Mouse (Mus musculus) heart, embryonic 16.5 days (tissue): ENCODE results near the gene Zmynd8. TPM values are rescaled to one million over a fixed set of nuclear protein-coding genes. Genes with fewer than 3 reads are reported as not detected.

Experiments
- ATAC-seq: fragments of 200-750 bp; cut with Nextera tagmentation; replicated peaks from 2 replicates; pipeline ENCODE4 v1.8.0; 2017; ENCODE audit warnings: moderate number of reproducible peaks; ENCODE audit not compliant: insufficient read depth, low FRiP score; ENCODE audit errors: extremely low read depth
- H3K27ac ChIP-seq: fragments of 300-500 bp; sonication (generic); 2 replicates; pipeline ENCODE4 v1.5.1; 2014; ENCODE audit warnings: mild to moderate bottlenecking, low read length, control low read depth, moderate library complexity
- H3K27me3 ChIP-seq: fragments of 300-500 bp; sonication (generic); 2 replicates; pipeline ENCODE4 v1.6.1; 2014; ENCODE audit warnings: low read length, mixed read lengths; ENCODE audit not compliant: control insufficient read depth, insufficient read depth
- H3K36me3 ChIP-seq: fragments of 300-500 bp; sonication (generic); 2 replicates; pipeline ENCODE4 v1.6.1; 2014; ENCODE audit not compliant: control insufficient read depth, insufficient read depth
- H3K4me1 ChIP-seq: fragments of 300-500 bp; sonication (generic); 2 replicates; pipeline ENCODE4 v1.6.1; 2014; ENCODE audit warnings: low read length, mixed read lengths; ENCODE audit not compliant: control insufficient read depth, insufficient read depth
- H3K4me2 ChIP-seq: fragments of 300-500 bp; sonication (generic); 2 replicates; pipeline ENCODE4 v1.6.1; 2014; ENCODE audit warnings: low read depth, mild to moderate bottlenecking, control low read depth, low read length
- H3K4me3 ChIP-seq: fragments of 300-500 bp; sonication (generic); 2 replicates; pipeline ENCODE4 v1.5.1; 2014; ENCODE audit warnings: mild to moderate bottlenecking, control low read depth, low read length
- H3K9ac ChIP-seq: fragments of 300-500 bp; sonication (generic); 2 replicates; pipeline ENCODE4 v1.6.1; 2014; ENCODE audit warnings: low read length, control low read depth
- H3K9me3 ChIP-seq: fragments of 300-500 bp; sonication (generic); replicated peaks from 2 replicates; pipeline ENCODE4 v1.6.1; 2016; ENCODE audit warnings: low read length; ENCODE audit not compliant: control insufficient read depth
- WGBS: fragments of 180-500 bp; shearing (Covaris S2); extraction: QIAGEN DNeasy Blood & Tissue Kit; methylation state at CpG from one replicate; pipeline ENCODE4 v1.1.7; 2014; 5-methylcytosine and 5-hydroxymethylcytosine counted together
- polyA plus RNA-seq: library from polyadenylated mRNA; unstranded; fragments of >200 nt; fragmentation: Nextera tagmentation; extraction: Ambion mirVana; gene quantifications from 2 replicates; pipeline ENCODE4 v1.2.1, GENCODE M21; 2015

Zmynd8 gene
- polyA plus RNA-seq, 1 experiment from 2014 or later, result 36.0 TPM

DNA sequence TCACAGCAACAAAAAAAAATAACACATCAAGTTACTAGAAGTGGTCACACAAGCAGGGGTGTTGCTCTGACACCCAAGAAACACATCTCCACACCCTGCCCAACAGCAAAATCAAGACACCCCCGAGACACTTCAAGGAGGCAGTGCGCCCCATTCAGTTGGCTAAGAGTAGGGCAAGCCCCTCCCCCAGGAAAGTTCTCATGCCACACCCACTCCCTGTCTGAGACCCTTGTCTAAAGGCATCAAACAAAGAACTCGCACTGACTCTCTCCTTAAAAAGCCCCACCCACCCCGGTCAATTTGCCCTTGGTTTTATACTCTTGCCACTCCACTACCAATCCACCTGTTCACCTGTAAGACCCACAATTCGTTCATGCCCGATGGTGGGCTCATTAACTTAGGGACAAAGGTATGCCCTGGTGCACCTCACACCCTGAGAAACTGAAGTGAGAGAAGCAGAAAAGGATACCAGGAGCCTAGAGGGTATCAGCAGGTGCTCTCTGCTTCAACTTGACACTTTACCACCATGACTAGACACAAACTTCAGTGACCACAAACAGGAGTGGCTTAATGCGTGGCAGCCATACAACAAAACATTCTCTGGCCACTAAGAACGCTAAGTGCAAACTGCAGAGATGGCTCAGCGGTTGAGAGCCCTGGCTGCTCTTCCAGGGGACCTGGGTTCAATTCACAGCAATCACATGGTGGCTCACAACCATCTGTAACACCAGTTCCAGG lies 45.8 kb downstream of the Zmynd8 start:
- no peak overlapping the region for H3K9ac ChIP-seq
- H3K27ac ChIP-seq, result peak overlapping the region; percentile 79
- H3K4me1 ChIP-seq, result peaks cover 85% of the 10 kb centered on the region
- H3K36me3 ChIP-seq, result 0 out of 2 replicates have a peak, but pooled peaks cover 2% of the 10 kb centered on the region
- no peaks in the 10 kb centered on the region for H3K9me3 ChIP-seq
- H3K27me3 ChIP-seq, result no peaks in the 10 kb centered on the region
- 79% methylated on average over 9 of the region's 9 CpGs for WGBS
- ATAC-seq, result no peak
- no peak overlapping the region for H3K4me3 ChIP-seq
- H3K4me2 ChIP-seq, result no peak overlapping the region

DNA sequence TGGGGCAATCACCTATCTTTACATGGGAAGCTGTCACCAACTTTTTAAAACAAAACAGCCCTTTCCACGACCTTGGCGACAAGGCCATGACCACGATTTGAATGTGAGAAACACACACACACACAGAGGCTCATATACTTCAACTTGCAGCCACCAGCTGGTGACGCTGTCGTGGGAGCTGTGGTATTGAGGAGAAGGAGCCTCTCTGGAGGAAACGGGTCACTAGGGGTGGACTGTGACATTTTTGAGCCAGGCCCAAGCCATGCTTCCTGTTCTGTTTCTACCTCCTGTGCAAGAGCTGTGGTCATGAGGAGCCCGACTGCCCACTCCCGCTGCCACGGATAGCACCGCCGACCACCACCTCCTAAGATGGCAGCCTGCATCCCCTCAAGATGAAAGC lies 46.4 kb downstream of the Zmynd8 start:
- Histone ChIP-seq H3K27me3 (no peaks in the 10 kb centered on the region), H3K36me3 (0 out of 2 replicates have a peak, but pooled peaks cover 2% of the 10 kb centered on the region), H3K4me1 (peaks cover 79% of the 10 kb centered on the region), H3K4me3 (no peak overlapping the region), H3K9ac (no peak overlapping the region), H3K9me3 (no peaks in the 10 kb centered on the region), H3K27ac (peak overlapping the region; percentile 79), H3K4me2 (no peak overlapping the region; the same call in 1 of the 2 replicates)
- 47% methylated on average over 11 of the region's 11 CpGs for WGBS
- ATAC-seq, result peak; percentile 24; the same call in 1 of the 2 replicates

GRCm38 (mm10) chr2:165851811-165852415 lies 46.9 kb downstream of the Zmynd8 start:
- 63% methylated on average over 13 of the region's 13 CpGs for WGBS
- Histone ChIP-seq H3K36me3 (0 out of 2 replicates have a peak, but pooled peaks cover 2% of the 10 kb centered on the region), H3K27ac (peak overlapping the region; percentile 79), H3K9ac (peak overlapping the region; percentile 16), H3K27me3 (no peaks in the 10 kb centered on the region), H3K4me3 (no peak overlapping the region), H3K4me2 (peak overlapping the region; percentile 7), H3K4me1 (peaks cover 73% of the 10 kb centered on the region), H3K9me3 (no peaks in the 10 kb centered on the region)
- ATAC-seq, result 0 out of 2 replicates have a peak, but pooled peaks have one; percentile 5

DNA sequence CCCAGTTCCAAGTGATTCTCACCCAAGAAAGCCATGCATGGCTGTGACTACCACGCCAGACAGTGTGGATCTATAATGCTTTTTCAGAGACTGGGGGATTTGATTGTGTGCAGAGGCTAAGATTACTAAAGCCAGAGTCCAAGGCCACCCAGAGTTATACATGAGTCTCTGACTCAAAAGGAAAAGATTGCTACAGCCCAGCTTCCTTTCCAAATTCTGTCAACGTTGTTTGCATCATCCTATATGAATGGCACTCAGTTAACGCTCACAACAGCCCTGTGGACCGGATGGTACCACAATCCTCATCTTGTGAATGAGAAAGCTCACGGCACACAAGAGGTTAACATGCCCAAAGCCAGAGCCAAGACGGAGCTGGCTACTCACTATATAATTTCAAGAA lies 48.0 kb downstream of the Zmynd8 start:
- H3K36me3 ChIP-seq, result peaks cover 8% of the 10 kb centered on the region; the same call in 1 of the 2 replicates

GRCm38 (mm10) chr2:165849129-165849528 lies 49.7 kb downstream of the Zmynd8 start:
- H3K36me3 ChIP-seq, result peaks cover 23% of the 10 kb centered on the region
- peak overlapping the region; percentile 73 for H3K27ac ChIP-seq
- H3K4me2 ChIP-seq, result no peak overlapping the region
- H3K4me1 ChIP-seq, result peaks cover 49% of the 10 kb centered on the region
- 15% methylated on average over 5 of the region's 5 CpGs for WGBS
- H3K9me3 ChIP-seq, result no peaks in the 10 kb centered on the region
- peak; percentile 73 for ATAC-seq
- no peaks in the 10 kb centered on the region for H3K27me3 ChIP-seq
- peak overlapping the region; percentile 3; the same call in 1 of the 2 replicates for H3K9ac ChIP-seq
- H3K4me3 ChIP-seq, result no peak overlapping the region

More for the DNA sequence above, 48.0 kb downstream of the Zmynd8 start:
- 65% methylated on average over 6 of the region's 6 CpGs for WGBS
- Histone ChIP-seq H3K27me3 (no peaks in the 10 kb centered on the region), H3K4me3 (no peak overlapping the region), H3K27ac (peak overlapping the region; percentile 79), H3K4me2 (no peak overlapping the region), H3K9ac (0 out of 2 replicates have a peak overlapping the region, but pooled peaks have one; percentile 28), H3K9me3 (no peaks in the 10 kb centered on the region), H3K4me1 (peaks cover 62% of the 10 kb centered on the region)
- ATAC-seq, result no peak

DNA sequence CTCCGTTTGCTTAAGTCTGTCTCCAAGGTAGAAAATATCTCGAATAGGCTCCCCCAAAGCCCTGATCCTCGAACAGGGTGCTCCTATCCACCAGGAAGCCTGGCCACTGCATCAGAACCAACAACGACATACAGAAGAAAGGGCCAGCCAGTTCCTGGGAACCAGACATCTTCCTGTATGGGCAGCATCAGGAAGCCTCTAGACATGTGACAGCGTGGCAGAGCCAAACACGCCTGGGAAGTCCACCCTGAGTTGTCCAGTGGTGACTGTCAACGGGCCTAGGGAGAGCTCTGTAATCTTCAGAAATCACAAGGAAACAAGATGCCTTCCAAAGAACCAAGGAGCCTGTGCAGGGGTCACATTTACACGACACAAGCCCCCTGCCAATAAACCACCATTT lies 52.0 kb downstream of the Zmynd8 start:
- Histone ChIP-seq H3K4me3 (no peak overlapping the region), H3K27ac (no peak overlapping the region), H3K4me1 (peaks cover 29% of the 10 kb centered on the region), H3K9me3 (no peaks in the 10 kb centered on the region), H3K4me2 (no peak overlapping the region), H3K27me3 (no peaks in the 10 kb centered on the region), H3K36me3 (peaks cover 36% of the 10 kb centered on the region), H3K9ac (no peak overlapping the region)
- ATAC-seq, result no peak
- 71% methylated on average over 8 of the region's 8 CpGs for WGBS

- Histone ChIP-seq H3K9ac (no peak overlapping the region), H3K27me3 (no peaks in the 10 kb centered on the region), H3K36me3 (peaks cover 40% of the 10 kb centered on the region), H3K9me3 (no peaks in the 10 kb centered on the region), H3K4me1 (peaks cover 17% of the 10 kb centered on the region), H3K4me3 (no peak overlapping the region), H3K4me2 (no peak overlapping the region), H3K27ac (no peak overlapping the region)
- no peak for ATAC-seq
- 87% methylated on average over 22 of the region's 22 CpGs for WGBS
Measured at GRCm38 (mm10) chr2:165845490-165845889, 53.3 kb downstream of the Zmynd8 start.

DNA sequence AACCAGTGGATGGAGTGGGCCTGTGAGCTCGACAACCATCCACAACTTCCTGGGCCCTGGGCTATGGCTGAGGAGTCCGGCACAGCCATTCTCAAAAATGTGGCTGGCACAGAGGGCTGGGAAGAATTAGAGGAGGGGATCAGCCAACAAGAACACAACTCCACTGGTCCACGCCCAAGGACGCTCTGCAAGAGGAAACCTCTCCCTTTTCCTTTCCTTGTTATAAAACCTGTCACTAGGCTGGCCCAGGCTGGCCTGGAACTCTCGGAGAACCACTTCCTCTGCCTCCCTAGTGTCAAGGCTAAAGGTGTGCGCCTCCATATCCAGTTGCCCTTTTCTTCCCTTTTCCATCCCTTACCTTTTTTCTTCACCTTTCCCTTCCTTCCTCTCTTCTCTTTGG lies 55.5 kb downstream of the Zmynd8 start:
- Histone ChIP-seq H3K9me3 (no peaks in the 10 kb centered on the region), H3K36me3 (peaks cover 51% of the 10 kb centered on the region), H3K4me3 (no peak overlapping the region), H3K27me3 (no peaks in the 10 kb centered on the region), H3K9ac (no peak overlapping the region), H3K4me2 (no peak overlapping the region), H3K27ac (no peak overlapping the region), H3K4me1 (peaks cover 10% of the 10 kb centered on the region)
- WGBS, result 87% methylated on average over 6 of the region's 6 CpGs
- no peak for ATAC-seq

GRCm38 (mm10) chr2:165842241-165842640 lies 56.6 kb downstream of the Zmynd8 start:
- no peak for ATAC-seq
- peaks cover 59% of the 10 kb centered on the region for H3K36me3 ChIP-seq

More at GRCm38 (mm10) chr2:165842241-165842640, 56.6 kb downstream of the Zmynd8 start:
- WGBS, result 92% methylated on average over 10 of the region's 10 CpGs
- no peak overlapping the region for H3K27ac ChIP-seq
- no peak overlapping the region for H3K9ac ChIP-seq
- no peak overlapping the region for H3K4me2 ChIP-seq
- H3K4me3 ChIP-seq, result no peak overlapping the region
- no peaks in the 10 kb centered on the region for H3K27me3 ChIP-seq
- no peaks in the 10 kb centered on the region for H3K9me3 ChIP-seq
- H3K4me1 ChIP-seq, result peaks cover 13% of the 10 kb centered on the region
